Mouse (Mus musculus) naive thymus-derived CD4-positive, alpha-beta T cell, adult 2 months (primary cell): ENCODE measurements around the gene Cnn1.
"Not testable (repeated sequence)": the region's sequence is repeated elsewhere in the genome, so short reads cannot be mapped to it uniquely, and the experiment has no call there.

Experiments
- DNase-seq: peaks from one replicate; pipeline ENCODE4 v3.0.0-alpha.2; 2011; ENCODE audit warnings: low read depth

Gene Cnn1

GRCm38 (mm10) chr9:22075778-22076177, 23.2 kb upstream of the Cnn1 start:
- not testable (repeated sequence) for DNase-seq

- no peak for DNase-seq
These were observed 22.8 kb upstream of the Cnn1 start for GRCm38 (mm10) chr9:22076223-22076622.

GRCm38 (mm10) chr9:22084667-22085021, 14.4 kb upstream of the Cnn1 start:
- no peak for DNase-seq

- peak; percentile 95 for DNase-seq
These were observed 13.8 kb upstream of the Cnn1 start, which contains the start of gene Ecsit for GRCm38 (mm10) chr9:22085022-22085834. Ecsit (minus strand) TSS chr9:22085438.

- DNase-seq, result no peak
These were observed 13.0 kb upstream of the Cnn1 start for GRCm38 (mm10) chr9:22086012-22086411.

GRCm38 (mm10) chr9:22087034-22087618, 11.9 kb upstream of the Cnn1 start:
- no peak for DNase-seq

- no peak for DNase-seq
These were observed 9.7 kb upstream of the Cnn1 start for GRCm38 (mm10) chr9:22089281-22089680.

- DNase-seq, result no peak
These were observed 9.0 kb upstream of the Cnn1 start for GRCm38 (mm10) chr9:22089986-22090385.

- no peak for DNase-seq
These were observed 6.3 kb upstream of the Cnn1 start for GRCm38 (mm10) chr9:22092746-22093145.

GRCm38 (mm10) chr9:22095854-22096307, 3.1 kb upstream of the Cnn1 start:
- peak; percentile 87 for DNase-seq

GRCm38 (mm10) chr9:22099922-22100321, 906 bp downstream of the Cnn1 start:
- no peak for DNase-seq

- DNase-seq, result no peak
These were observed 9.2 kb downstream of the Cnn1 start for GRCm38 (mm10) chr9:22108194-22108593.

GRCm38 (mm10) chr9:22115635-22116034, 16.6 kb downstream of the Cnn1 start:
- no peak for DNase-seq

GRCm38 (mm10) chr9:22116086-22116485, 17.1 kb downstream of the Cnn1 start:
- no peak for DNase-seq

GRCm38 (mm10) chr9:22116740-22117426, 17.9 kb downstream of the Cnn1 start, which contains the start of gene Elof1:
Elof1 (minus strand) TSS chr9:22117172.
- DNase-seq, result peak; percentile 98

- peak; percentile 96 for DNase-seq
These were observed 18.9 kb downstream of the Cnn1 start for GRCm38 (mm10) chr9:22117754-22118456.

GRCm38 (mm10) chr9:22119543-22119942, 20.5 kb downstream of the Cnn1 start:
- no peak for DNase-seq

- DNase-seq, result no peak
These were observed 22.5 kb downstream of the Cnn1 start for GRCm38 (mm10) chr9:22121545-22121944.

- no peak for DNase-seq
These were observed 23.0 kb downstream of the Cnn1 start for GRCm38 (mm10) chr9:22122005-22122404.

- DNase-seq, result peak; percentile 56
These were observed 24.1 kb downstream of the Cnn1 start for GRCm38 (mm10) chr9:22123069-22123609.

- DNase-seq, result no peak
These were observed 25.2 kb downstream of the Cnn1 start for GRCm38 (mm10) chr9:22124169-22124568.
